Mouse (Mus musculus) embryo, embryonic 10 days (tissue): ENCODE measurements at regions not wholly inside any gene's neighbourhood (a gene's known extent, or its start where the extent isn't known, plus 50 kb on each side); places are given as distances from the start of the nearest gene placed in this dataset.
A peak's percentile ranks its signal among the peaks of the same experiment; 100 is the strongest.

Experiments used
- DNase-seq: peaks from one replicate; pipeline ENCODE4 v3.0.0-alpha.2; 2015; ENCODE audit warnings: low spot score

DNA sequence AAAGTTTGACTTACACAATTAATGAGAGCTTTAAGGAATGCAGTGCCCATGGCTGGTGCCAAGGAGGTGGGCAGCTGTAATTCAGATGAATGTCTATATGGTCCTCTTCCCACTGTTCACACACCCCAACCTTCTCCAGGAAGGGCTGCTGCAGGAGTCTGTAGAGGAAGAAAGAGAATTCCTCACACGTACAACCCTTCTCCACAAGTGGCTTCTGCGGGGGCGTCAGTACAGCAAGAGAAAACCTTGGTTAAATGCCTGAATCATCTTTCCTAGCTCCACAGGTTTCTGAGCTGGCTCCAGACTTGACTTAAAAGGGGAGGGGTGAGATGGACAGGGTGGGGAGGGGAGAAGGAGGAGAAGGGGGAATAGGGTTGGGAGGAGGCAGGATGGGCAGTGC, 306.3 kb downstream of the Tbc1d1 start:
- no peak for DNase-seq

GRCm38 (mm10) chr5:64463570-64463969, 307.5 kb downstream of the Tbc1d1 start:
- DNase-seq: no peak

- no peak for DNase-seq
Measured at GRCm38 (mm10) chr5:64466320-64466719, 310.2 kb downstream of the Tbc1d1 start.

DNA sequence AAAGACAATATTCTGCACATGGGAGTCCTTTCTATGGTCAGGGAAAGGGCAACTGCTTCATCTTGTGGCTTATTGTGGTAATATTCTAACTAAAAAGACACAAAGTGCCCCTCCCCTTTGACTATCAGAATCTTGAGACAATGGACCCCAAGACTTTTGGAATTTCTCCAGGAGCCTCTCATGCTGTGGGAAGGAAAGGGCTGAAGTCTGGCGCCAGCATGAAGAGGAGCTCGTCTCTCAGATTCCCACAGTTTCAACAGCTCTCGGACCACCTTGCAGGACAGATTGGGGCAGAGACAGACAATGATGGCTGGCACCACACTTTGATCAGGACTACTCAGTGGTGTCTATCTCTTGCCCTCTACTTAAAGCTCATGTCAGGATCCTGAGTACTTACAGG, 311.8 kb downstream of the Tbc1d1 start:
- no peak for DNase-seq

DNA sequence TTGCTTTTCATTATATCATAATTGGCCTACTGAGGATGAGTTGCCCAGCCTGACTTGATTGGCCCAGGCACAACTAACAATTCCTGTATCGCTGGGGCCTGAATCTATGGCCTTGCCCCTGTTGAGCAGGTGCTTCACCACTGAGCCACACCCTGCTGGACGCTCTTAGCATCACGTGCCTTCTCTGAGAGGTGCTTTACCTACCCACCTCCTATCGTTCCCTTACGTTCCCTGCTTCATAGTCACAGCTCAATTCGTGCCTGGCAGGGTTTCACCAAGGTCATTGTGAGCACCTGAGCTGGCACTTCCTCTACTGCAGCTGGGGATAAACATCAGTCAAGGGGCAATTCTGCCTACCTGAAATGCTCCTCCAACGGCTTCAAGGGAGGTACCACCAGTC, 312.2 kb downstream of the Tbc1d1 start:
- DNase-seq: no peak

GRCm38 (mm10) chr5:64472008-64472407, 315.9 kb downstream of the Tbc1d1 start:
- DNase-seq: no peak

GRCm38 (mm10) chr5:64472415-64472814, 316.3 kb downstream of the Tbc1d1 start:
- no peak for DNase-seq

GRCm38 (mm10) chr5:64474868-64475267, 318.8 kb downstream of the Tbc1d1 start:
- no peak for DNase-seq

GRCm38 (mm10) chr5:64475736-64476519, 319.8 kb downstream of the Tbc1d1 start:
- DNase-seq: no peak

DNA sequence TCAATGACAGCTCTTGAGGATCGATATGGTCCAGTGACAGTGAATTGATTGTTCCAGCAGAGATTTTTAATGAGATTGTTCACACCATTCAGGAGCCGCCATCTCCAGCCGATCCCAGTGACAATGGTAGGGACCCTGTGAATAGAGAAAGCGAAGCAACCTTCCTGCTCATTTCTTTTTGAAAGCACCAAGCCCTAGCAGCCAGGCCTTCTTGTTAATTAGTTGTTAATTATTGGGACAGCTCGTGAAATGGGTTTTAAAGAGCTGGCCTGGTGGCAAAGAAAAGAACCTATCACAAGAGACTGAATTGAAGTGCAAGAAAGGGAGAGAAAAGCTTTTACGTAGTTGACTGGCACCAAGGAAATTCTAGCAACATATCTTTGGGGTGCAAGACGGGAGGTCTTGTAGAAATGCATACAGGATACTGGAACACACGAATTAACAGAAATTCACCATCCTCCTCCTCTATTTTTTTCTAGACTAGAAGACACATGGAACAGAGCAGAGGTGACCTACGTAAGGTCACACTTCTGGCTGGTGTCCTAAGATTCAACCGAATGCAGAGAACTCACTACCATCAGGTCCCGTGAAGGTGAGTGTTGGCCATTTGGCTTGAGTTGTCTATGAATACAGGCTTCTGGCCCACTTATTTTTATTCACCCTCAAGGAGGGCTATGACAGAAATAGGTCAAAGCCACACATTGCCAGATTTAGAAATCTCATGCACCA, 320.7 kb downstream of the Tbc1d1 start:
- peak; percentile 39 for DNase-seq

DNA sequence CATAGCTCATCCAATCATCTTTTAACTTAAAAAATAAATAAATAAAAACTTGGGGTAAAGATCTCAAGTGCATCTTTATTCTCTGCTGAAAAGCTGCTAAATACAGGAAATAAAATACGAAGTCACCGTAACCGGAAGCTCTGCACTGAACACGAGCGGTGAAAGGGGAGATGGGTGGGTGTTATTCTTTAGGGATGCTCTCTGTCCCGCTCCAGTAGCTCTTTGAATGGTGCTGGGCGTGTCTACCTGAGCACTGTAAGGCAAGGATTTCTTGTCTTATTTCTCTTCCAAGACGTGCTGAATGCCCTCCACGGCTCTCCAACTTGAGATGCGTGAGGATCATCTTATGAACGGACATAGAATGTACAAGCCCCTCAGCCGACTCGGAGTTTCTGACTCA, 322.0 kb downstream of the Tbc1d1 start:
- no peak for DNase-seq

DNA sequence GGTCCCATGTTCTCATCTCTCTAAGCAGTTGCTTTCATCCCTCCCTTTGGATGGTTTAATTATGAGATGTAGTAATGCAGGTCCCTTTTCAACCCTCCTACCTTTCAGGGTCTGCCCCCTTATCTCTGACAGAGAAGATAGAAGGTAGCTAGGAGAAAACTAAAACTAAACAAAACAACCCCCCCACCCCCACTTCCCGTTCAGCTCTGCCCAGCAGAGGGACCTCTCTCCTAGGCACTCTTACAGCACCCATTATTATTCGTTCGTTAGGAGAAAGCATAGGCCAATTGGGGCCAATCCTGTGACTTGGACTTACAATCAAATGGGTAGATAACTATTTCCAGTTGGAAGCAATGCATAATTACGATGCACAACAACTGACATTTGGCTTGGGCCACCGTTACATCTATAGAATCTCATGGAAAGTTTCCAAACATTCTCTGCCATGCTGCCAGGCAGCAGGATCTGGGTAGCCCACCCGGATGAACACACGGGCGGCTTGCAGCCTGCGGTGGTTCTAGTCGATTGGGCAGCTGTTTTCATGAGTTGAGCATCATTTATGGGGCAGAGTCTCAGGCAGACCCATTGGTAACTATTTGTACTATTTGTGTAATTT, 322.6 kb downstream of the Tbc1d1 start:
- DNase-seq: no peak

DNA sequence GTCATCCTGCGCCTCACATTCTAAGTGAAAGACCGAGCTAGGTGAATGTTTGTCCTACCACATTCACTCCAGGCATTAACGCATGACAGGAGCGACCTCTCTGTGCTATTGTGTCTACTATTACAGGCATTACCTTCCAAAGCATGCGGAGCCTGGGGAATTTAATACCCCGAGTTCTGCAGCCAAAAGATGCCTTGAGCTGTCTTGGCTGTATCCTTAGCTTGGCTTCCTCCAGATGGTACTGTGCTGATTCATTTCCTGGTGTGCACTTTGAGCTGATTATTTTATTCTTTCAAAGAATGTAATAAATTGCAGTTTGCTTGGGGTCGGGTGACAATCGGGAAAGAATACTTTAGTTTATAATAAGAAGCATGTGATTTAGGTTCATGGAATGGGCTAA, 323.2 kb downstream of the Tbc1d1 start:
- no peak for DNase-seq

DNA sequence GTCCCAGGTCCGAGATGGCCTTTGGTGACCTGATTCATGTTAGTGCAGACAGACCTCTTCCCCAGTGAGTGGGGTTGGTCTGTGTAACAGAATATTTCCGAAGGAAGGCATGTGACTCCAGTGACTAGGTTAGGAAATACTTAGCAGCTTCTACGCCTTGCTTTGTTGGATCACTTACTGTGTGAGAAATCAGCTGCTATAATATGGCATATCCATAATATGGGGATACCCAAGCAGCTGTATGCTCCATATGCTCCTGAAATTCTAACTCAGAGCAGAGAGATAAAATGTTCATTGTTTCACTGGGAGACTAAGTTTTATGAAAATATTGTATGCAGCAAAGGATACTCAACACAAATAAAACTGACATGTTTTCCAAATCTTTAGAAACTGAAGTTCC, 318.1 kb upstream of the Klf3 start:
- no peak for DNase-seq

DNA sequence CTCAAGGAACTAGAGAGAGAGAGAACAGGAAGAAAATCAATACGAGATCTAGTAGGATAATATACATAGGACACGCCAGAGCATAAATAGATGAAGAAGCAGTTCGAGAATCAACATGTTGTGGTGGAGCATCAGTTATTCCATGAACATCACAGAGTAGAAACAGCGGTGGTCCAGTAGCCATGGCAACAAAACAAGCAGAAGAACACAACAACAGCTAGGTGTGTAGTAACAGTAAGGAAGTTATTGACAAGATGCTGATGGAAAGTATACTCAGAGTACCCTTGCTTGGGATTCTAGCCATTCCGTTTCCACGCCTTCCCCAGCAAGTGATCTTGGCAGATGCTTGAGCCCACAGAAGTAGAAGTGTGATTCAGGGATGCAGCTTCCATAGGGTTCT, 317.3 kb upstream of the Klf3 start:
- no peak for DNase-seq

- DNase-seq: no peak
Measured at GRCm38 (mm10) chr5:64486761-64487160, 316.4 kb upstream of the Klf3 start.

DNA sequence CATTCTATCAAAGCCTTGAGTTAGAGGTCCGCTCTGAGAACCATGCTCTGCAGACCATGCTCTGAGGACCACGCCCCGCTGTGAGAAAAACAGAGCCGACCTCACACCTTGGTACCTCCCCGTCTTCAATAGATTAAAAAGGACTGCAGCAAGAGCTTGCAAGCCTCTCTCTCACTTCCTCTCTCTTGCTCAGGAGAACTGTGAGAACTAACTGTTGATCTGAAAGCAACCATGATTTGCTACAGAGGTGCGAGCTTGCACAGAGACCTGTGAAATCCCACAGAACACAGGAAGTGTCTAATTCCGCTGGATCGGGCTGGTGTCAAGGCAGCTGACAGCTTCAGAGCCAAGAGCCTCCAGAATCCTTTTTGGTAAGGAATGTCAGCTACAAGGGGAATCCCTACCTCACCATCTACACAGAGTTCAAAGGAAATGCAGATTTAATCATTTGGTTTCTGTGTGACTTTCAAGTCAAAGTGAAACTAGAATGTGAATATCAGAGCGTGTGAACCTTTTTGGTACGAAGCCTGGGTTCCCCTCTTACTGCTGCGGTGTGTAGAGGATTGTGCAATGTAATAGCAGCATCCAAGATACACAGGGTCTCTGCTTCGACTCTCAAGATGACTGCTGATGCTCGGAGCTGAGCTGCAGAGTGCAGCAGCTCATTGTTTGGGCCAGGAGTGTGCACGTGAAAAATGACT, 315.3 kb upstream of the Klf3 start:
- no peak for DNase-seq

DNA sequence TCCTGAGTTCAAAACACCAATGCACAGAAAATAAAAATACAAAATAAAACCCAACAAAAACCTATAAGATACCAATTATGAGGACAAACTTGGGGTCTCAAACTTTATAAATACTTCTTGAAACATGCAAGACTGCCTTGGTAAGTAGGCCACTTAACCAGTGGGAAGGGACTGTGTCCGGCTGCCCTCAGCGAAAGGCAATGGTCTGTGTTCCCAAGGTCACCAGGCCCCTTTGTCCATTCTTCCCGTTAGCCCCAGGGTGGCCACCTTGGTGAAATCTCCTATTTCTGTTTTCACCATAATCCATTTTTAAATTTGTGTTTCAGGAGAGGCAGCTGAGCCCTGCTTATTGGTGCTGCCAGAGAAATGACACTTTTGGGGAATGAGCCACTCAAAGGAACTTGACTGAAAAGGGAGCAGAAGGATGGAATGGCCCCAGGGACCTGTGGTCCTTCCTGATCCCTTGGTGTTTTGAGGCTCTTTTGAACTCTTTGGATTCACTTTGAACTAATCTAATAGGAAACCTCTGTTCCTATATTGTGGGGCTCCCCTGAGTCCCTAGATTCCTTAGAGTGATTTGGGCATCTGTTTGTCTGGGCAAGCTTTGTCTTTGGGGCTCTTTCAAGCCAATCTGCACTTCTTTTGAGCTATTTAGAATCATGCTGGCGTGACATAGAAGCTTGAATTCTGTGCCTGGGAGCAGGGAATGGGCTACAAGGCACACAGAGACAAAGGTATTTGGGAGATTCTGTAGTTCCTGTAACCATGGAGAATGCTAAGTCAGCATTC, 313.3 kb upstream of the Klf3 start:
- DNase-seq: peak; percentile 42

DNA sequence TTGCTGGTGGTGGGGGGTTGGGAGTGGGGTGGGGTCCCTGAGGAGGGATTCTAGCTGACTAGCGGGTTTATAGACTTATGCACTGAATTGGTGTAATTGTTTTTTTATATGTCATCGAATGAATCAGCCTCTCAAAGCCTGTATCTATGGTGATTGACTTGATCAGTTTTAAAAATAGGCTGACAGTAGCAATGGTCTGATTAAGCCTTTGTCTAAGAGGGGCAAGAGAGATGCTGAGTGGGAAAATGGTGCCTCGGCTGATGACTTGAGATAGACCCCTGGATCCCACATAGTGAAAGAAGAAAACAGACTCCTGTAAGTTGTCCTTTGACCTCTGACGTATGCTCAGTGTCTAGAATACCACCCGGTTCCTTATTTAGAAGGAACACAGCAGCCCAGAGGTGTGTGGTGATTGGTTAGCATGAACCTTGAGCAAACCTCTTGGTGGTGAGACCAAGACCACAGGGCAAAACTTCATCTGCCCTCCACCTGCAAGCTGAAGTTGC, 312.7 kb upstream of the Klf3 start:
- DNase-seq: no peak

GRCm38 (mm10) chr5:64494429-64494828, 308.8 kb upstream of the Klf3 start:
- DNase-seq: no peak

DNA sequence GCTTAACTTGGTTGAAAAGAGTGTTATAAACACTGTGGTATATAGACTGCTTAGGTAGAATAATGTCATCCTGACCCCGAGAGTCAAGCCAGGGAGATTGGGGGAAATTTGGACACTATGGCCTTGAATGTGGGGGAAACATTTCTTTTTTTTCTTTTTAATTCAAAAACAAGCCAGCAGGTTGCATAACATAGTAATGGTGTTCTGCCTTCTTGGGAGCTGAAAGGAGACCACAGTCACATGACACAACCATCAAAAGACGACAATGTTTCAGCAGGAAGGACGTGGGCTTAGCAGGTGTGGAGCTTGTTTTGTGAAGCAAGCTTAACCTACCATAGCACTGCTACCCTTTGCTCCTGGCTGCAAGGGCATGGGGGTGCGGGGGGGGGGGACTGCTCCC, 306.3 kb upstream of the Klf3 start:
- no peak for DNase-seq

- DNase-seq: no peak
Measured at GRCm38 (mm10) chr5:64498431-64498830, 304.8 kb upstream of the Klf3 start.
